Mouse (Mus musculus) forebrain, postnatal 0 days (tissue): ENCODE results near the gene Tcte1. TPM values are rescaled to one million over a fixed set of nuclear protein-coding genes. Genes with fewer than 3 reads are reported as not detected.

ENCODE experiments used
- ATAC-seq: fragments of 200-750 bp; cut with Nextera tagmentation; 2 replicates; pipeline ENCODE4 v1.8.0; 2017; ENCODE audit warnings: mild to moderate bottlenecking, moderate library complexity
- DNase-seq: peaks from one replicate; pipeline ENCODE4 v3.0.0-alpha.2; 2015
- H3K27ac ChIP-seq: fragments of 300-500 bp; sonication (generic); 2 replicates; pipeline ENCODE4 v1.5.1; 2014; ENCODE audit warnings: low read depth, mild to moderate bottlenecking, antibody characterized with exemption, low read length, moderate library complexity, mixed read lengths
- H3K27me3 ChIP-seq: fragments of 300-500 bp; sonication (generic); 2 replicates; pipeline ENCODE4 v1.6.1; 2014; ENCODE audit warnings: mild to moderate bottlenecking, low read length, mixed read lengths; ENCODE audit not compliant: insufficient read depth
- H3K36me3 ChIP-seq: fragments of 300-500 bp; sonication (generic); 2 replicates; pipeline ENCODE4 v1.6.1; 2014; ENCODE audit warnings: mild to moderate bottlenecking, moderate library complexity; ENCODE audit not compliant: insufficient read depth
- H3K4me1 ChIP-seq: fragments of 300-500 bp; sonication (generic); 2 replicates; pipeline ENCODE4 v1.6.1; 2014; ENCODE audit warnings: antibody characterized with exemption; ENCODE audit not compliant: insufficient read depth
- H3K4me2 ChIP-seq: fragments of 300-500 bp; sonication (generic); 2 replicates; pipeline ENCODE4 v1.6.1; 2014; ENCODE audit warnings: low read depth, mild to moderate bottlenecking, moderate library complexity
- H3K4me3 ChIP-seq: fragments of 300-500 bp; sonication (generic); 2 replicates; pipeline ENCODE4 v1.5.1; 2014; ENCODE audit warnings: low read depth, low read length, mixed read lengths
- H3K9ac ChIP-seq: fragments of 300-500 bp; sonication (generic); 2 replicates; pipeline ENCODE4 v1.6.1; 2014; ENCODE audit warnings: mild to moderate bottlenecking
- H3K9me3 ChIP-seq: fragments of 300-500 bp; sonication (generic); 2 replicates; pipeline ENCODE4 v1.6.1; 2016; ENCODE audit warnings: low read length
- CTCF ChIP-seq: sonication (generic); IDR thresholded peaks from 2 replicates; pipeline ENCODE4 v1.5.1; 2016; ENCODE audit warnings: antibody characterized with exemption, control low read depth, low read depth
- whole genome bisulfite sequencing: fragments of 180-500 bp; shearing (Covaris S2); extraction: QIAGEN DNeasy Blood & Tissue Kit; methylation state at CpG from one replicate; pipeline ENCODE4 v1.1.7; 2014; 5-methylcytosine and 5-hydroxymethylcytosine counted together
- polyA plus RNA-seq: library from polyadenylated mRNA; unstranded; fragments of >200 nt; fragmentation: Nextera tagmentation; extraction: Ambion mirVana; gene quantifications from 2 replicates; pipeline ENCODE4 v1.2.1, GENCODE M21; 2015
- total RNA-seq: library from RNA; depleted of rRNA; stranded (reverse); fragments of >200 nt; gene quantifications from 2 replicates; pipeline ENCODE4 v1.2.3, GENCODE M21; 2014

The Tcte1 gene
- total and polyA plus RNA-seq, 2 experiments from 2014 or later: 1.4 to 5.7 TPM

- DNase-seq (no peak), ATAC-seq (no peak)
- H3K4me1 ChIP-seq: 0 out of 2 replicates have a peak, but pooled peaks cover 3% of the 10 kb centered on the region
- H3K4me3 ChIP-seq: no peak overlapping the region
- 0 out of 2 replicates have a peak overlapping the region, but pooled peaks have one; percentile 0 for H3K27ac ChIP-seq
- peaks cover 28% of the 10 kb centered on the region for H3K36me3 ChIP-seq
- no peaks in the 10 kb centered on the region for H3K27me3 ChIP-seq
- no peak overlapping the region for H3K9ac ChIP-seq
- peak; percentile 15; the same call in 1 of the 2 replicates for TF ChIP-seq CTCF
- 45% methylated on average over 6 of the region's 6 CpGs for WGBS
- H3K9me3 ChIP-seq: no peaks in the 10 kb centered on the region
- H3K4me2 ChIP-seq: no peak overlapping the region
Measured at GRCm38 (mm10) chr17:45542129-45542528, 18.9 kb downstream of the Tcte1 start.

- WGBS: 69% methylated on average over 2 of the region's 2 CpGs
- H3K9me3 ChIP-seq: no peaks in the 10 kb centered on the region
Measured at GRCm38 (mm10) chr17:45542705-45543104, 19.5 kb downstream of the Tcte1 start.

GRCm38 (mm10) chr17:45543115-45543514, 19.9 kb downstream of the Tcte1 start:
- H3K4me2 ChIP-seq: no peak overlapping the region
- H3K27me3 ChIP-seq: no peaks in the 10 kb centered on the region
- H3K27ac ChIP-seq: no peak overlapping the region
- no peak for DNase-seq
- H3K9me3 ChIP-seq: no peaks in the 10 kb centered on the region
- no peak for ATAC-seq
- no peak overlapping the region for H3K4me3 ChIP-seq
- no peak for TF ChIP-seq CTCF
- WGBS: 27% methylated on average over 1 of the region's 1 CpGs
- no peak overlapping the region for H3K9ac ChIP-seq
- peaks cover 8% of the 10 kb centered on the region for H3K4me1 ChIP-seq
- peaks cover 28% of the 10 kb centered on the region for H3K36me3 ChIP-seq

More at GRCm38 (mm10) chr17:45542705-45543104, 19.5 kb downstream of the Tcte1 start:
- H3K9ac ChIP-seq: no peak overlapping the region
- no peaks in the 10 kb centered on the region for H3K27me3 ChIP-seq
- DNase-seq (no peak), ATAC-seq (no peak)
- H3K36me3 ChIP-seq: peaks cover 28% of the 10 kb centered on the region
- no peak for TF ChIP-seq CTCF
- no peak overlapping the region for H3K4me3 ChIP-seq
- no peak overlapping the region for H3K27ac ChIP-seq
- H3K4me1 ChIP-seq: peaks cover 4% of the 10 kb centered on the region
- no peak overlapping the region for H3K4me2 ChIP-seq

GRCm38 (mm10) chr17:45544001-45544872, 21.0 kb downstream of the Tcte1 start:
- Histone ChIP-seq H3K4me3 (no peak overlapping the region), H3K4me1 (peaks cover 11% of the 10 kb centered on the region), H3K9ac (no peak overlapping the region), H3K27me3 (no peaks in the 10 kb centered on the region), H3K36me3 (peaks cover 28% of the 10 kb centered on the region), H3K27ac (peak overlapping the region; percentile 5; the same call in 1 of the 2 replicates), H3K4me2 (0 out of 2 replicates have a peak overlapping the region, but pooled peaks have one; percentile 15), H3K9me3 (no peaks in the 10 kb centered on the region)
- no peak for TF ChIP-seq CTCF
- ATAC-seq (no peak), DNase-seq (no peak)
- 15% methylated on average over 24 of the region's 24 CpGs for WGBS

GRCm38 (mm10) chr17:45544873-45545277, 21.6 kb downstream of the Tcte1 start:
- Histone ChIP-seq H3K36me3 (peaks cover 28% of the 10 kb centered on the region), H3K9ac (0 out of 2 replicates have a peak overlapping the region, but pooled peaks have one; percentile 22), H3K4me2 (peak overlapping the region; percentile 15; the same call in 1 of the 2 replicates), H3K9me3 (no peaks in the 10 kb centered on the region), H3K4me1 (peaks cover 11% of the 10 kb centered on the region), H3K27ac (no peak overlapping the region), H3K4me3 (no peak overlapping the region), H3K27me3 (no peaks in the 10 kb centered on the region)
- TF ChIP-seq CTCF: no peak
- no peak for DNase-seq
- 15% methylated on average over 45 of the region's 46 CpGs for WGBS
- ATAC-seq: no peak

GRCm38 (mm10) chr17:45545278-45545961, 22.2 kb downstream of the Tcte1 start:
- no peak for TF ChIP-seq CTCF
- 0 out of 2 replicates have a peak overlapping the region, but pooled peaks have one; percentile 22 for H3K9ac ChIP-seq
- DNase-seq: no peak
- peak overlapping the region; percentile 15; the same call in 1 of the 2 replicates for H3K4me2 ChIP-seq
- no peak for ATAC-seq
- no peak overlapping the region for H3K4me3 ChIP-seq
- 17% methylated on average over 73 of the region's 74 CpGs for WGBS
- H3K4me1 ChIP-seq: peaks cover 11% of the 10 kb centered on the region
- no peaks in the 10 kb centered on the region for H3K27me3 ChIP-seq
- H3K9me3 ChIP-seq: no peaks in the 10 kb centered on the region
- H3K27ac ChIP-seq: no peak overlapping the region
- H3K36me3 ChIP-seq: peaks cover 28% of the 10 kb centered on the region
